Mouse (Mus musculus): ENCODE measurements around the gene Mepe. TPM values are rescaled to one million over a fixed set of nuclear protein-coding genes. Genes with fewer than 3 reads are reported as not detected.

The Mepe gene
- polyA plus RNA-seq, 1 experiment from 2014 or later = not detected

Small RNA genes within 50 kb of the gene (microRNA-seq; reads per million reads assigned to microRNA genes)
- gene Gm23616 = not detected

Other genes starting within 250 kb of the Mepe start
- not detected in 2 replicates for gene Gm17660, start 247.7 kb upstream of the Mepe start, polyA plus RNA-seq (2016; fragmentation: Nextera tagmentation; extraction: Ambion mirVana)
- gene Sparcl1, start 211.6 kb upstream of the Mepe start, polyA plus RNA-seq (2016; fragmentation: Nextera tagmentation; extraction: Ambion mirVana) = 3.0 and 3.8 TPM in 2 replicates
- not detected in 2 replicates for gene Dspp, start 154.6 kb upstream of the Mepe start, polyA plus RNA-seq (2016; fragmentation: Nextera tagmentation; extraction: Ambion mirVana)
- 0.05 TPM in 1 of 2 replicates, not detected in the other for gene Dmp1, start 122.7 kb upstream of the Mepe start, polyA plus RNA-seq (2016; fragmentation: Nextera tagmentation; extraction: Ambion mirVana)
- gene Ibsp, start 26.2 kb upstream of the Mepe start, polyA plus RNA-seq (2016; fragmentation: Nextera tagmentation; extraction: Ambion mirVana) = not detected in 2 replicates
- gene Spp1, start 109.8 kb downstream of the Mepe start, polyA plus RNA-seq (2016; fragmentation: Nextera tagmentation; extraction: Ambion mirVana) = 2.0 and 2.6 TPM in 2 replicates
- 4.1 and 4.3 TPM in 2 replicates for gene Pkd2, start 134.1 kb downstream of the Mepe start, polyA plus RNA-seq (2016; fragmentation: Nextera tagmentation; extraction: Ambion mirVana)
- gene BC005561, start 183.0 kb downstream of the Mepe start, polyA plus RNA-seq (2016; fragmentation: Nextera tagmentation; extraction: Ambion mirVana) = 5.0 and 5.2 TPM in 2 replicates